Mouse (Mus musculus): ENCODE data around the gene Angptl7. TPM values are rescaled to one million over a fixed set of nuclear protein-coding genes. Genes with fewer than 3 reads are reported as not detected.

Angptl7 gene
- polyA plus RNA-seq, 1 experiment from 2014 or later = 0.36 TPM

DNA sequence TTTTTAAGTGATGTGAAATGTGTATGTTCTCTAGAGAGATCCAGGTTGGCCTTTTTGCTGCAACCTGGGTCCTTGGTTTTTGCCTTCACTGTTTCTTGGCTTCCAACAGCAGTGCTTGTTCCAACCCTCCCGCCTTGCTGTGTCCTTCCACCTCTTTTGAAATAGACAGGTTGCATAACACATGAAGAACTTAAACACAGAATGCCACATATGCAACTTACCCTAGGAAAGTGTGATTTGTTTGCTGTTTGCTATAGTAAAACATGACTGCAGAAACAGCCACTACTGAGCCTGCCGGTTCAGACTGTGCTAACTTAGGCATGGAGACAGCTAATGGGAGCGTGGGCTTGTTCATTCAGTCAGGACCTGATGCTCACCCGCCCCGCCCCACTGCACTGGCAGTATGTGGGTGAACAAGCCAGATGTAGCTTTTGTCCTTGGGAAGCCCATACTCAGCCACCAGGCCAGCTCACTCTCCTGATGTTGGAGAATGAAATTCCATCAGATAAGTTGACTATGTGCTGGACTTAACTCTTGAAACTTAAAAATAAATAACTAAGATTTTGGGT lies 33.7 kb downstream of the Angptl7 start:
- Histone ChIP-seq H3K4me3 (replicated peaks) (no peak overlapping the region), H3K36me3 (peaks cover 100% of the 10 kb centered on the region), H3K4me2 (no peak overlapping the region), H3K4me1 (no peaks in the 10 kb centered on the region), H3K9me3 (replicated peaks) (no peaks in the 10 kb centered on the region), H3K9ac (replicated peaks) (no peak overlapping the region), H3K27me3 (replicated peaks) (no peaks in the 10 kb centered on the region), H3K27ac (replicated peaks) (no peak overlapping the region)
- WGBS = 96% methylated on average over 5 of the region's 5 CpGs
- no peak for ATAC-seq (ENCODE audit: low FRiP score)

DNA sequence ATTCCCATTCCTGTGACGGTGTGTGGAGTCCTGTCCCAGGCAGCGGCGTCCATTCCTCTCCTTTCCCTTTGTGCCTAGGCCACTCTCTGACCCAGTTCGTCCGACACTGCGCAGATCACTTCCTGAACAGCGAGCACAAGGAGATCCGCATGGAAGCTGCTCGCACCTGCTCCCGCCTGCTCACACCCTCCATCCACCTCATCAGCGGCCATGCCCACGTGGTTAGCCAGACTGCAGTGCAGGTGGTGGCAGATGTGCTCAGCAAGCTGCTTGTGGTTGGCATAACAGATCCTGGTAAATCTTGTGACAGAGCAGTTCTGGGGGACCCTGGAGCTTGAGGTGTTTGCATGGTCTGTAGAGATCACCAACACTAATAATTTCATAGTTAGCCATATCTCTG lies 35.4 kb downstream of the Angptl7 start:
- no peak overlapping the region for H3K4me3 ChIP-seq (replicated peaks)
- H3K9me3 ChIP-seq (replicated peaks) = no peaks in the 10 kb centered on the region
- no peak overlapping the region for H3K9ac ChIP-seq (replicated peaks)
- H3K36me3 ChIP-seq = peaks cover 96% of the 10 kb centered on the region
- no peak overlapping the region for H3K4me2 ChIP-seq
- 89% methylated on average over 12 of the region's 12 CpGs for WGBS
- H3K27me3 ChIP-seq (replicated peaks) = no peaks in the 10 kb centered on the region
- ATAC-seq (ENCODE audit: low FRiP score) = no peak
- H3K27ac ChIP-seq (replicated peaks) = no peak overlapping the region
- H3K4me1 ChIP-seq = peaks cover 2% of the 10 kb centered on the region; the same call in 1 of the 2 replicates

DNA sequence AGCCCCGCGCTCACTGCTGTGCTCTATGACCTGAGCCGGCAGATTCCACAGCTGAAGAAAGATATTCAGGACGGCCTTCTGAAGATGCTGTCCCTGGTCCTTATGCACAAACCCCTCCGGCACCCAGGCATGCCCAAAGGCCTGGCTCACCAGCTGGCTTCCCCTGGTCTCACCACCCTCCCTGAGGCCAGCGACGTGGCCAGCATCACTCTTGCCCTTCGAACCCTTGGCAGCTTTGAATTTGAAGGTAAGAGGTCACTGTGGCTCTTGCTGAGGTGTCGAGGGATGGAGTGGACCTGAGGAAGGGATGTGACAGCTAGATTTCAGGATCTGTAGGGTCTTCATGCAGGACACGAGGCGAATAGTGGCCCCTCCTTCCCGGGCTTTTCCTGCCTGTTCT lies 36.0 kb downstream of the Angptl7 start:
- H3K4me2 ChIP-seq = no peak overlapping the region
- ATAC-seq (ENCODE audit: low FRiP score) = no peak
- H3K9ac ChIP-seq (replicated peaks) = no peak overlapping the region
- H3K4me1 ChIP-seq = peaks cover 6% of the 10 kb centered on the region; the same call in 1 of the 2 replicates
- H3K27ac ChIP-seq (replicated peaks) = no peak overlapping the region
- no peaks in the 10 kb centered on the region for H3K9me3 ChIP-seq (replicated peaks)
- no peaks in the 10 kb centered on the region for H3K27me3 ChIP-seq (replicated peaks)
- H3K36me3 ChIP-seq = peaks cover 96% of the 10 kb centered on the region
- no peak overlapping the region for H3K4me3 ChIP-seq (replicated peaks)
- WGBS = 89% methylated on average over 12 of the region's 12 CpGs

DNA sequence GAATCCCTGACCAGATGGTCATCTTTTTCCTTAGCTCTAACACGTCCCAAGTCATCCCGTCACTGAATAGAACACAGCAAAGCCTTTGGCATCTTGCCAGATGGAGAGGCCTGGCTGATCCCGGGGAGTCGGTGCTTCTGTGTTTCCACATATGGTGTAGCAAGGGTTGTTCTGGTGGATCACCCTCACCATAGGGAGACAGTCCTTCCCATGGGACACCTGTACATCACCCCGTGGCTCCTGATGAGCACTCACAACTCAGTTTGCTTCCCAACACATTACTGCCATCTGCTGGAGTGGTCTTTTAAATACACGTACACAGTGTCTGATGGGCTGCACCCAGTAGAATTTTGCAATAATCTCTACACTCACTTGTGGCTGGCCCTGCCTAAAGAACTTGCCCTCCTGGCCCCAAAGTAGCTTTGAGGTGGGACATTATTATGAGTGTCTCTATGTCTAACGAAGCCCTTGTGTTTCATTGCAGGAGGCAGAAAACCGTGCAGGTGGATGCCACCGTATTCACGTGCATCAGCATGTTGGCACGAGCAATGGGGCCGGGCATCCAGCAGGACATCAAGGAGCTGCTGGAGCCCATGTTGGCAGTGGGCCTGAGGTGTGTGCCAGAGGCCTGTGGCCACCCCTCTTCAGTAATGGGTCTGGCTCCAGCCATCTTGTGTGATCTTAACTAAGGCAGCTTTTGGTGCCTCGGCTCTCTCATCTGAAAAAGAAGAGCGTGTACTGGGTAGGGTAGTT lies 36.9 kb downstream of the Angptl7 start:
- Histone ChIP-seq H3K9me3 (replicated peaks) (no peaks in the 10 kb centered on the region), H3K4me2 (no peak overlapping the region), H3K4me1 (peaks cover 6% of the 10 kb centered on the region; the same call in 1 of the 2 replicates), H3K27me3 (replicated peaks) (no peaks in the 10 kb centered on the region), H3K9ac (replicated peaks) (no peak overlapping the region), H3K27ac (replicated peaks) (no peak overlapping the region), H3K36me3 (peaks cover 96% of the 10 kb centered on the region), H3K4me3 (replicated peaks) (no peak overlapping the region)
- ATAC-seq (ENCODE audit: low FRiP score) = peak; percentile 43; the same call in 1 of the 2 replicates
- 71% methylated on average over 14 of the region's 14 CpGs for WGBS

DNA sequence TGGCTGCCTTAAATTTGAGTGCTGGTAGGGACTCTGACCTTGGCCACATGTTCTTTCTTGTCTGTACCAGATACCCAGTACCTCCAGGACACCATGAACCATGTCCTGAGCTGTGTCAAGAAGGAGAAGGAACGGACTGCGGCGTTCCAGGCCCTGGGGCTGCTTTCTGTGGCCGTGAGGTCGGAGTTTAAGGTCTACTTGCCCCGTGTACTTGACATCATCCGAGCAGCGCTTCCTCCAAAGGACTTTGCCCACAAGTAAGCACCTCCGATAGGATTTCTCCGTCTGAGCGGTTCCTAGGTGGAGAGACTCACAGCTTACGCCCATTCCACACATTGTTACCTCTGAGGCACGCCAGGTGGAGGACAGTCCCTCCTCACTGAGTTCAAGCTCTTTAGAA lies 37.5 kb downstream of the Angptl7 start:
- 97% methylated on average over 13 of the region's 13 CpGs for WGBS
- Histone ChIP-seq H3K27ac (replicated peaks) (no peak overlapping the region), H3K9me3 (replicated peaks) (no peaks in the 10 kb centered on the region), H3K4me1 (peaks cover 6% of the 10 kb centered on the region; the same call in 1 of the 2 replicates), H3K9ac (replicated peaks) (no peak overlapping the region), H3K4me2 (no peak overlapping the region), H3K27me3 (replicated peaks) (no peaks in the 10 kb centered on the region), H3K4me3 (replicated peaks) (no peak overlapping the region), H3K36me3 (peaks cover 96% of the 10 kb centered on the region)
- ATAC-seq (ENCODE audit: low FRiP score) = no peak

DNA sequence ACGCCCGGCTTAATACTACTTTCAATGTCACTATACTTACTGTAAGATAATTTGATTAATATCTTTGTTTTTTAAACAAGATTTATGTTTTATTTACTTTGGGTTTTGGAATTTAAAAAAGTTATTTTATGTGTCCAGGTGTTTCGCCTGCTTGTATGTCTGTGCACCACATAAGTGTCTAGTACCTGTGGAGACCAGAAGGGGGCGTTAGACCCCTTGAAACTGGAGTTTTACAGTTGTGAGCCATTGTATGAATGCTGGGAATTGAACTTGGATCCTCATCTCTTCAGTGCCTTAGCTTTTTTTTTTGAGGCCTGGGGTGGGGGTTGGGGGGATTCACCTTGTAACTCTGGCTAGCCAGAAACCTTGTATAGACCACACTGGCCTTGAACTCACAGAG lies 38.5 kb downstream of the Angptl7 start:
- no peak overlapping the region for H3K9ac ChIP-seq (replicated peaks)
- ATAC-seq (ENCODE audit: low FRiP score) = no peak
- WGBS = 85% methylated on average over 4 of the region's 4 CpGs

DNA sequence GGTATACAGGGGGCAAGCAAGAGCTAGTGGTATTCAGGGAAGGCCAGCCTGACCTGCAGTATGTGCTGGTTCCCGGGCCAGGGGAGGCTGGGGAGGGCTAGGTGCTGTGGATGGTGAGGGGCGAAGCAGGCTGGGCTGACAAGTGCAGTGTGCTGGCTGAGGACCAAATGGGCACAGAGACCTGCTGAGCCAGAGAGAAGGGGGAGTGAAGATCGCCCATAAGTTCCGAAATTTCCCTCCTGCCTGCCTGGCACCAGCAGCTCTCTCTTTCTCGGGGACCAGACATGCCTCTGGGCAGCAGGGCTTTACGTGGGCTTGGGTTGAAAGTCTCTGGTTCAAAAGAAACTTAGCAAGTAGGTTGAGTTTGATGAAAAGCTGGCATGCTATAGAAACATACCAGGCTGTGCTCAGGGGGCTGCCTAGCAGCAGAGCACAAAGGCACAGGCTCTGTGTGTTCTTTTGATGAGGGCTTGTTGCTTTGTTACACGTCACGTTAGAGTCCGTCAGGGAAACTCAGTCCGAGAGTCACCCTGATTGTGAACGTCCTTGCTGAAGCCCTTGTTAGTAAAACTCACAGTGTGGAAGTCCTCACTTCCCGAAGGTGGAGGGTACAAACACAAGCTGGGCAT lies 39.5 kb downstream of the Angptl7 start:
- Histone ChIP-seq H3K36me3 (peaks cover 96% of the 10 kb centered on the region), H3K9me3 (replicated peaks) (no peaks in the 10 kb centered on the region), H3K9ac (replicated peaks) (no peak overlapping the region), H3K27ac (replicated peaks) (peak overlapping the region; percentile 73), H3K4me2 (no peak overlapping the region), H3K4me1 (peaks cover 6% of the 10 kb centered on the region; the same call in 1 of the 2 replicates), H3K4me3 (replicated peaks) (no peak overlapping the region), H3K27me3 (replicated peaks) (no peaks in the 10 kb centered on the region)
- WGBS = 39% methylated on average over 12 of the region's 12 CpGs
- peak; percentile 49 for ATAC-seq (ENCODE audit: low FRiP score)

More for the DNA sequence above, 38.5 kb downstream of the Angptl7 start:
- Histone ChIP-seq H3K4me3 (replicated peaks) (no peak overlapping the region), H3K9me3 (replicated peaks) (no peaks in the 10 kb centered on the region), H3K27me3 (replicated peaks) (no peaks in the 10 kb centered on the region), H3K27ac (replicated peaks) (no peak overlapping the region), H3K4me1 (peaks cover 6% of the 10 kb centered on the region; the same call in 1 of the 2 replicates), H3K4me2 (no peak overlapping the region), H3K36me3 (peaks cover 96% of the 10 kb centered on the region)

DNA sequence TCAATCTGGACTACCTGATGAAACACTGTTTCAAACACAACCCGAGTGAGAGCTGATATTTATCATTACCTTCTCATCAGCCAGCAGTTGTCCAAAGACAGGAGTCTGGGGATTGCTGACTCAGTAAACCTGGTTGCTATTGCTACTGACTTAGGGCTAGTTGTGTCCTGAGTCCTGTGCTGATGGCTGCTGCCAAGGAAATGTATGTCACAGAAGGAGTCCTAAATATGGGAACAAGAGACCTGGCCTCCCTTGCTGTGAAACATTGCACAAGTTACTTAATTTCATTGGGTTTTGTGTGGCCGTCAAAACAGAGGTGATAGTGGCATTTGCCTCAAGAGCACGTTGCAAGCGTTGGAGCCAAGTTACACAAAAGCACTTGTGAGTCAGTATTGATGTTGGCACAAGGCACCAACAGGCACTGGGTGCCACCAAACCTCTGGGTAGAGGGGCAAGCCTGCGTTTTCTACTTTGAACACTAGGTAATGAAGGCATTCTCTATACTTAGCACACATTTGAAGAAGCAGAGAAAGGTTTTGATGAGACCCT lies 44.7 kb downstream of the Angptl7 start:
- H3K4me1 ChIP-seq = peaks cover 14% of the 10 kb centered on the region
- H3K4me2 ChIP-seq = no peak overlapping the region
- WGBS = 94% methylated on average over 5 of the region's 5 CpGs
- no peak overlapping the region for H3K9ac ChIP-seq (replicated peaks)
- ATAC-seq (ENCODE audit: low FRiP score) = no peak
- H3K27me3 ChIP-seq (replicated peaks) = no peaks in the 10 kb centered on the region
- H3K27ac ChIP-seq (replicated peaks) = no peak overlapping the region
- H3K36me3 ChIP-seq = peaks cover 87% of the 10 kb centered on the region
- no peak overlapping the region for H3K4me3 ChIP-seq (replicated peaks)
- H3K9me3 ChIP-seq (replicated peaks) = no peaks in the 10 kb centered on the region

DNA sequence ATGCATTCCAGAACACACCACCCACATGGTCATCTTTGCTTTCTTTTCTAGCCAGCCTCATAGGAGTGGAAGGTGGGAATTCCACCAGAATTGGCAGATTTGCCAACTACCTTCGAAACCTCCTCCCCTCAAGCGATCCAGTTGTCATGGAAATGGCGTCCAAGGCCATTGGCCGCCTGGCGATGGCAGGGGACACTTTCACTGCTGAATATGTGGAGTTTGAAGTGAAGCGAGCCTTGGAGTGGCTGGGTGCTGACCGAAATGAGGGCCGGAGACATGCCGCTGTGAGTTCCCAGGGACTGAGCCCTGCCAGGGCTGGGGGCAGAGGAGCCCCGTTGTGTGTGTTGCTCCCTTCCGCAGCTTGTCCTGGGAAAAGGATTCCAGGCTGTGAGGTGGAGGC lies 46.6 kb downstream of the Angptl7 start:
- H3K9ac ChIP-seq (replicated peaks) = no peak overlapping the region
- no peaks in the 10 kb centered on the region for H3K9me3 ChIP-seq (replicated peaks)
- H3K36me3 ChIP-seq = peaks cover 71% of the 10 kb centered on the region
- no peaks in the 10 kb centered on the region for H3K27me3 ChIP-seq (replicated peaks)
- no peak overlapping the region for H3K4me2 ChIP-seq
- no peak for ATAC-seq (ENCODE audit: low FRiP score)
- no peak overlapping the region for H3K27ac ChIP-seq (replicated peaks)
- 91% methylated on average over 11 of the region's 11 CpGs for WGBS
- no peak overlapping the region for H3K4me3 ChIP-seq (replicated peaks)
- H3K4me1 ChIP-seq = peaks cover 26% of the 10 kb centered on the region

DNA sequence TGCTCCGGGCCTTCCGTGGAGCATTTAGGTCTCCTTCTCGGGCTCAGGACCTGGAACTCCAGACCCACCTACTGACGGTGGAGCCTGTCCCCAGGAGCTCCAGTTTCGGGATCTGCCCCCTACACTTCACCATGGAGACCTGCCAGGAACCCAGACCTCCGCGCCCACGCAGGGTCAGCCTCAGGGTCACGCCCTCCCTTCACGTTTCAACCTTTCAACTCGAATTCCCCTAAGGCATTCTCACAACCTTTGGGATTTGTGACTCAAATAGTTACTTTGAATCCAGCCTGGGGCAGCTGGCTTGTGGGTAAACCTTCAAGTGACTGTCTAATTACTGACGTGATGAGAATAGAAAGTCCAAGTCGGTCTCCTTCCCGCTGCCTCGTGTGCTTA lies 51.4 kb downstream of the Angptl7 start:
- no peaks in the 10 kb centered on the region for H3K9me3 ChIP-seq (replicated peaks)
- peak overlapping the region; percentile 85 for H3K4me3 ChIP-seq (replicated peaks)
- H3K4me2 ChIP-seq = peak overlapping the region; percentile 78
- peak overlapping the region; percentile 82 for H3K9ac ChIP-seq (replicated peaks)
- no peak for ATAC-seq (ENCODE audit: low FRiP score)
- no peaks in the 10 kb centered on the region for H3K27me3 ChIP-seq (replicated peaks)
- 2% methylated on average over 15 of the region's 15 CpGs for WGBS
- peaks cover 45% of the 10 kb centered on the region for H3K4me1 ChIP-seq
- peak overlapping the region; percentile 86 for H3K27ac ChIP-seq (replicated peaks)
- H3K36me3 ChIP-seq = peaks cover 22% of the 10 kb centered on the region

DNA sequence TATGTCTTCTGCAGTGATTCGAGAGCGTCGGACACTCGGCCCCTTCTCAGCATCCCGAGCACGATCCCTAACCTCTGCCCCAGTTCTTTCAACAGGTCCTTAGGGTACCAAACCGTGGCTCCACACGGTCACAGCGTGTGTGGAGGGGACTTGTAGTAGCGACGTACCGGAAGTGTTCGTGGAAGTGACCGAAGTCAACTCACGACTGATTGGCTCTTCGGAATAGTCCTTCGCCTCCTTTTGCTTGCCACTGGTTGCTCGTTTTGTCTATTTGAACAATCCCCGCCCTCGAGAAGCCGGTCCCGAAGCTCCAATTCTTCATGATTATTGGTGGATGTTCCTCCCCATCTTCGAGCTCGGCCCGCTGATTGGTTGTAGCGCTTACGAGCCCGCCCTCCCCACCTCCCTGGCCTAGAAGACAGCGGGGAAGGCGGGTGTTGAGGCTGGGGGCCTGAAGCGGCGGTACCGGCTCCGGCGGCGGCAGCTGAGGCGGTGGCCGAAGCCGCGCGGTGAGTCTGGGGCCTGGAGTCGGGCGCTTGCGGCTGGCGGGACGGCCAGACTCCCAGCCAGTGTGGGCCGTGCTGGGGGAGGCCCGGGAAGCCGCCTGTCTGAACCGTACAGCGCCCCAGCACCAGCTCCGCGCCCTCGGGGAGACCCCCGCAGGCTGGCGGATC lies 51.9 kb downstream of the Angptl7 start, which contains the start of gene Mtor:
Mtor (plus strand) TSS at position 433 of the 674 bp plus-strand sequence.
- WGBS = under 1% methylated on average over 56 of the region's 56 CpGs
- H3K4me2 ChIP-seq = peak within 1 kb of the TSS; percentile 78
- peak within 1 kb of the TSS; percentile 82 for H3K9ac ChIP-seq (replicated peaks)
- peaks cover 50% of the 10 kb centered on the region for H3K4me1 ChIP-seq
- no peaks in the 10 kb centered on the region for H3K27me3 ChIP-seq (replicated peaks)
- no peaks in the 10 kb centered on the region for H3K9me3 ChIP-seq (replicated peaks)
- peak within 1 kb of the TSS; percentile 86 for H3K27ac ChIP-seq (replicated peaks)
- H3K36me3 ChIP-seq = peaks cover 17% of the 10 kb centered on the region
- ATAC-seq (ENCODE audit: low FRiP score) = peak; percentile 97
- peak within 1 kb of the TSS; percentile 85 for H3K4me3 ChIP-seq (replicated peaks)

All from neural tube, embryonic 15.5 days (tissue).